Mouse (Mus musculus) kidney, embryonic 16.5 days (tissue): ENCODE data around the gene Fstl5. TPM values are rescaled to one million over a fixed set of nuclear protein-coding genes. Genes with fewer than 3 reads are reported as not detected.

Experiments
- ATAC-seq: fragments of 200-750 bp; cut with Nextera tagmentation; 2 replicates; pipeline ENCODE4 v1.8.0; 2017; ENCODE audit warnings: moderate TSS enrichment; ENCODE audit not compliant: low FRiP score, low TSS enrichment
- H3K27ac ChIP-seq: fragments of 300-500 bp; sonication (generic); 2 replicates; pipeline ENCODE4 v1.5.1; 2014; ENCODE audit warnings: low read length
- H3K27me3 ChIP-seq: fragments of 300-500 bp; sonication (generic); 2 replicates; pipeline ENCODE4 v1.6.1; 2014; ENCODE audit warnings: low read length, control low read depth, mixed read lengths; ENCODE audit not compliant: insufficient read depth
- H3K36me3 ChIP-seq: fragments of 300-500 bp; sonication (generic); 2 replicates; pipeline ENCODE4 v1.6.1; 2014; ENCODE audit warnings: low read length, control low read depth, mixed read lengths; ENCODE audit not compliant: insufficient read depth
- H3K4me1 ChIP-seq: fragments of 300-500 bp; sonication (generic); 2 replicates; pipeline ENCODE4 v1.6.1; 2014; ENCODE audit warnings: low read length, control low read depth, mixed read lengths; ENCODE audit not compliant: insufficient read depth
- H3K4me2 ChIP-seq: fragments of 300-500 bp; sonication (generic); replicated peaks from 2 replicates; pipeline ENCODE4 v1.6.1; 2014; ENCODE audit warnings: low read depth, low read length
- H3K4me3 ChIP-seq: fragments of 300-500 bp; sonication (generic); 2 replicates; pipeline ENCODE4 v1.5.1; 2014; ENCODE audit warnings: mild to moderate bottlenecking, low read length
- H3K9ac ChIP-seq: fragments of 300-500 bp; sonication (generic); replicated peaks from 2 replicates; pipeline ENCODE4 v1.6.1; 2014; ENCODE audit warnings: low read length
- H3K9me3 ChIP-seq: fragments of 300-500 bp; sonication (generic); 2 replicates; pipeline ENCODE4 v1.6.1; 2016; ENCODE audit warnings: low read length, control low read depth
- WGBS: fragments of 180-500 bp; shearing (Covaris S2); extraction: QIAGEN DNeasy Blood & Tissue Kit; methylation state at CpG from one replicate; pipeline ENCODE4 v1.1.7; 2014; 5-methylcytosine and 5-hydroxymethylcytosine counted together
- polyA plus RNA-seq: library from polyadenylated mRNA; unstranded; fragments of >200 nt; fragmentation: Nextera tagmentation; extraction: Ambion mirVana; gene quantifications from 2 replicates; pipeline ENCODE4 v1.2.1, GENCODE M21; 2015

Gene Fstl5
- 0.17 and 0.31 TPM in 2 replicates for polyA plus RNA-seq

GRCm38 (mm10) chr3:76074060-76074707 lies at the start of gene Fstl5:
Gene Fstl5, plus strand, starts transcription at chr3:76074270.
- WGBS: under 1% methylated on average over 27 of the region's 28 CpGs
- no peak within 1 kb of the TSS for H3K27ac ChIP-seq
- H3K9me3 ChIP-seq: no peaks in the 10 kb centered on the region
- peak within 1 kb of the TSS; percentile 4; the same call in 1 of the 2 replicates for H3K9ac ChIP-seq
- H3K36me3 ChIP-seq: no peaks in the 10 kb centered on the region
- no peaks in the 10 kb centered on the region for H3K27me3 ChIP-seq
- H3K4me3 ChIP-seq: peak within 1 kb of the TSS; percentile 46
- H3K4me1 ChIP-seq: 0 out of 2 replicates have a peak, but pooled peaks cover 4% of the 10 kb centered on the region
- ATAC-seq: peak; percentile 99
- H3K4me2 ChIP-seq: peak within 1 kb of the TSS; percentile 72

- no peaks in the 10 kb centered on the region for H3K36me3 ChIP-seq
- no peak overlapping the region for H3K9ac ChIP-seq
- no peak for ATAC-seq
- H3K4me1 ChIP-seq: no peaks in the 10 kb centered on the region
- no peaks in the 10 kb centered on the region for H3K27me3 ChIP-seq
- H3K4me2 ChIP-seq: no peak overlapping the region
- H3K9me3 ChIP-seq: no peaks in the 10 kb centered on the region
- no peak overlapping the region for H3K4me3 ChIP-seq
- no peak overlapping the region for H3K27ac ChIP-seq
Observed at GRCm38 (mm10) chr3:76025523-76025922, 48.5 kb upstream of the Fstl5 start.

- ATAC-seq: no peak
- H3K4me3 ChIP-seq: no peak overlapping the region
- no peaks in the 10 kb centered on the region for H3K9me3 ChIP-seq
- no peak overlapping the region for H3K9ac ChIP-seq
- WGBS: 73% methylated on average over 3 of the region's 3 CpGs
- H3K27ac ChIP-seq: no peak overlapping the region
- no peaks in the 10 kb centered on the region for H3K36me3 ChIP-seq
- no peaks in the 10 kb centered on the region for H3K4me1 ChIP-seq
- H3K4me2 ChIP-seq: no peak overlapping the region
- no peaks in the 10 kb centered on the region for H3K27me3 ChIP-seq
Observed at GRCm38 (mm10) chr3:76051124-76051523, 22.9 kb upstream of the Fstl5 start.

- Histone ChIP-seq H3K4me3 (no peak overlapping the region), H3K9ac (no peak overlapping the region), H3K4me1 (no peaks in the 10 kb centered on the region), H3K4me2 (no peak overlapping the region), H3K27ac (no peak overlapping the region), H3K36me3 (no peaks in the 10 kb centered on the region), H3K9me3 (no peaks in the 10 kb centered on the region), H3K27me3 (no peaks in the 10 kb centered on the region)
- WGBS: 92% methylated on average over 1 of the region's 1 CpGs
- no peak for ATAC-seq
Observed at GRCm38 (mm10) chr3:76061996-76062395, 12.1 kb upstream of the Fstl5 start.

DNA sequence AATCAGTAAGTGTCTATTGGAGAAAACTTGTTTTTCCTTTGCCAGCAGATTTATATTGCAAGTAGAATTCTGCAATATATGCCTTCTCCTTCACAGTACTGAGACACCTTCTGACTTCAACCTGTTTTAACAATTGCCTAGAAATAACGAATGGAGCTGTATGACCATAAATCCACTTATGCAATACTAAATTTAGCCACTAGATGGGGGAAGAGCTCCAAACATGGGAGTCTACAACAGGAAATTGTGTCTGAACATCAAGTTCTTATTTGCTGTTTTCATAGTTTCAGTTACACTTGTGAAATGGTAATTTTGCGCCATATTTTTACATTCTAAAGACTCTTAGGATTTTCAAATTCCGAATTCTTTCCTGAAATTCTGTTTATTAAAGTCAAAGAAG lies 6.2 kb upstream of the Fstl5 start:
- 2% methylated on average over 3 of the region's 3 CpGs for WGBS
- Histone ChIP-seq H3K4me1 (no peaks in the 10 kb centered on the region), H3K27me3 (no peaks in the 10 kb centered on the region), H3K9ac (no peak overlapping the region), H3K4me3 (no peak overlapping the region), H3K36me3 (no peaks in the 10 kb centered on the region), H3K27ac (no peak overlapping the region), H3K4me2 (no peak overlapping the region), H3K9me3 (no peaks in the 10 kb centered on the region)
- no peak for ATAC-seq

DNA sequence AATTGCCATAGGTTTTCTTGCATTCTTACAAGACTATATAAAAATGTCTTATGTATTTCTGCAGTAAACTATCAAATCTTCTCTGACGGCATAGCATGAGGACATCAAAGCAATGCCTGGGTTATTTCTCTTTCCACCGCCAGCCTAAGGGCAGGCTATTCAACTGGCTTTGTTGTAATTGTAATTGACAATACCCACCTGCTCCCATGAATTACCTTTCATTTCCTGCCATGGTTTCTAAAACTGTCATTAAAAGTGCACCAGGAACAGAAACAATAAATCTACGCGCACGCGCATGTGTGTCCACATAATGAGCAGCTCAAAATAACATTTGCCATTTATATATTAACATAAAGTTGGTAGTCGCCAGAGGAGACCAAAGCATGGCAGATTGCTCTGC lies 1.2 kb upstream of the Fstl5 start:
- no peaks in the 10 kb centered on the region for H3K9me3 ChIP-seq
- no peak overlapping the region for H3K4me3 ChIP-seq
- no peak for ATAC-seq
- H3K4me2 ChIP-seq: no peak overlapping the region
- no peaks in the 10 kb centered on the region for H3K27me3 ChIP-seq
- no peak overlapping the region for H3K27ac ChIP-seq
- no peak overlapping the region for H3K9ac ChIP-seq
- no peaks in the 10 kb centered on the region for H3K36me3 ChIP-seq
- 50% methylated on average over 7 of the region's 7 CpGs for WGBS
- H3K4me1 ChIP-seq: 0 out of 2 replicates have a peak, but pooled peaks cover 4% of the 10 kb centered on the region

GRCm38 (mm10) chr3:76140445-76140844 lies 66.4 kb downstream of the Fstl5 start:
- no peaks in the 10 kb centered on the region for H3K36me3 ChIP-seq
- H3K27ac ChIP-seq: no peak overlapping the region
- H3K4me1 ChIP-seq: no peaks in the 10 kb centered on the region
- no peak overlapping the region for H3K4me2 ChIP-seq
- H3K9ac ChIP-seq: no peak overlapping the region
- H3K27me3 ChIP-seq: no peaks in the 10 kb centered on the region
- WGBS: 100% methylated on average over 1 of the region's 1 CpGs
- no peak overlapping the region for H3K4me3 ChIP-seq
- ATAC-seq: no peak
- no peaks in the 10 kb centered on the region for H3K9me3 ChIP-seq

- no peak overlapping the region for H3K27ac ChIP-seq
- no peak overlapping the region for H3K4me2 ChIP-seq
- no peaks in the 10 kb centered on the region for H3K9me3 ChIP-seq
- H3K27me3 ChIP-seq: no peaks in the 10 kb centered on the region
- no peaks in the 10 kb centered on the region for H3K36me3 ChIP-seq
- 91% methylated on average over 11 of the region's 11 CpGs for WGBS
- no peaks in the 10 kb centered on the region for H3K4me1 ChIP-seq
- no peak overlapping the region for H3K9ac ChIP-seq
- no peak for ATAC-seq
- no peak overlapping the region for H3K4me3 ChIP-seq
Observed at GRCm38 (mm10) chr3:76147846-76148245, 73.8 kb downstream of the Fstl5 start.

- Histone ChIP-seq H3K9ac (no peak overlapping the region), H3K36me3 (no peaks in the 10 kb centered on the region), H3K9me3 (no peaks in the 10 kb centered on the region), H3K4me2 (no peak overlapping the region), H3K4me3 (no peak overlapping the region), H3K27ac (no peak overlapping the region), H3K4me1 (no peaks in the 10 kb centered on the region), H3K27me3 (no peaks in the 10 kb centered on the region)
- WGBS: 89% methylated on average over 2 of the region's 2 CpGs
- no peak for ATAC-seq
Observed at GRCm38 (mm10) chr3:76238834-76239233, 164.8 kb downstream of the Fstl5 start.

DNA sequence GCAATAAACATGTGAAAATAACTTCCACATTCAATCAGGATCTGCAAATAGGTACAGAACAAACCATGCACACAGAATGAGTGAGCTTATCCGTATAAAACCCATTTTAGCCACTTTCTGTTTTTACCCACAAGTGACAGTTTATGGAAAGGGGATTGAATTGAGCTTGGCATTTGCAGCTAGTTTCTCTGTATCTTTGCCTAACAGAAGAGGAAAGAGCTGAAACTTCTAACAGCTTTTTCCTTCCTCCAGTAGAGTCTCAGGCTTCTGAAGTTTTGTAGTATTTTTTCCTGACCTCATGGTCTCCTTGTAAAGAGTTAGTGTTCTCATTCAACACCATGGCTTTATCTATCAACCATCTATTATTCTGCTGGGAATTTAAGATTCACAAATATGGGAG lies 177.3 kb downstream of the Fstl5 start:
- 77% methylated on average over 1 of the region's 1 CpGs for WGBS
- Histone ChIP-seq H3K36me3 (no peaks in the 10 kb centered on the region), H3K27me3 (no peaks in the 10 kb centered on the region), H3K9me3 (no peaks in the 10 kb centered on the region), H3K27ac (no peak overlapping the region), H3K9ac (no peak overlapping the region), H3K4me1 (no peaks in the 10 kb centered on the region), H3K4me3 (no peak overlapping the region), H3K4me2 (no peak overlapping the region)
- no peak for ATAC-seq
